Mouse (Mus musculus) hindbrain, embryonic 15.5 days (tissue): Measurements from ENCODE around the gene Rnaseh2a. TPM values are rescaled to one million over a fixed set of nuclear protein-coding genes. Genes with fewer than 3 reads are reported as not detected.

Experiments used
- ATAC-seq: fragments of 200-750 bp; cut with Nextera tagmentation; 2 replicates; pipeline ENCODE4 v1.8.0; 2017; ENCODE audit warnings: low read depth, moderate number of reproducible peaks, moderate TSS enrichment; ENCODE audit not compliant: low FRiP score
- H3K27ac ChIP-seq: fragments of 300-500 bp; sonication (generic); replicated peaks from 2 replicates; pipeline ENCODE4 v1.5.1; 2015; ENCODE audit warnings: mild to moderate bottlenecking, inconsistent platforms
- H3K27me3 ChIP-seq: fragments of 300-500 bp; sonication (generic); 2 replicates; pipeline ENCODE4 v1.6.1; 2015; ENCODE audit warnings: control low read depth, inconsistent platforms
- H3K36me3 ChIP-seq: fragments of 300-500 bp; sonication (generic); 2 replicates; pipeline ENCODE4 v1.6.1; 2015; ENCODE audit warnings: control low read depth, inconsistent platforms
- H3K4me1 ChIP-seq: fragments of 300-500 bp; sonication (generic); replicated peaks from 2 replicates; pipeline ENCODE4 v1.6.1; 2015; ENCODE audit warnings: control low read depth, inconsistent platforms
- H3K4me2 ChIP-seq: fragments of 300-500 bp; sonication (generic); 2 replicates; pipeline ENCODE4 v1.6.1; 2015; ENCODE audit warnings: moderate library complexity, mild to moderate bottlenecking, inconsistent platforms
- H3K4me3 ChIP-seq: fragments of 300-500 bp; sonication (generic); 2 replicates; pipeline ENCODE4 v1.5.1; 2015; ENCODE audit warnings: mild to moderate bottlenecking, inconsistent platforms
- H3K9ac ChIP-seq: fragments of 300-500 bp; sonication (generic); 2 replicates; pipeline ENCODE4 v1.6.1; 2015; ENCODE audit warnings: inconsistent platforms
- H3K9me3 ChIP-seq: fragments of 300-500 bp; sonication (generic); 2 replicates; pipeline ENCODE4 v1.6.1; 2016; ENCODE audit warnings: control low read depth, inconsistent platforms
- WGBS: fragments of 180-500 bp; shearing (Covaris S2); methylation state at CpG from one replicate; pipeline ENCODE4 v1.1.7; 2015; 5-methylcytosine and 5-hydroxymethylcytosine counted together
- polyA plus RNA-seq: library from polyadenylated mRNA; unstranded; fragments of >200 nt; fragmentation: Nextera tagmentation; extraction: Ambion mirVana; gene quantifications from 2 replicates; pipeline ENCODE4 v1.2.1, GENCODE M21; 2015

Rnaseh2a gene
- polyA plus RNA-seq, 1 experiment from 2014 or later: 59.8 TPM

- Histone ChIP-seq H3K9ac (peak overlapping the region; percentile 97), H3K27me3 (no peaks in the 10 kb centered on the region), H3K4me2 (peak overlapping the region; percentile 70), H3K4me1 (peaks cover 23% of the 10 kb centered on the region), H3K27ac (peak overlapping the region; percentile 97), H3K9me3 (no peaks in the 10 kb centered on the region), H3K4me3 (peak overlapping the region; percentile 81), H3K36me3 (peaks cover 10% of the 10 kb centered on the region)
- ATAC-seq: peak; percentile 61
- 12% methylated on average over 23 of the region's 23 CpGs for WGBS
Observed at GRCm38 (mm10) chr8:84936041-84936961, 33.3 kb downstream of the Rnaseh2a start.

- Histone ChIP-seq H3K27me3 (no peaks in the 10 kb centered on the region), H3K27ac (peak overlapping the region; percentile 97), H3K4me1 (peaks cover 23% of the 10 kb centered on the region), H3K4me2 (peak overlapping the region; percentile 70), H3K36me3 (peaks cover 16% of the 10 kb centered on the region), H3K9me3 (no peaks in the 10 kb centered on the region), H3K4me3 (peak overlapping the region; percentile 81), H3K9ac (peak overlapping the region; percentile 97)
- ATAC-seq: 0 out of 2 replicates have a peak, but pooled peaks have one; percentile 4
- 4% methylated on average over 14 of the region's 14 CpGs for WGBS
Observed at GRCm38 (mm10) chr8:84935489-84935888, 34.1 kb downstream of the Rnaseh2a start.

- H3K4me2 ChIP-seq: peak overlapping the region; percentile 70
- under 1% methylated on average over 15 of the region's 15 CpGs for WGBS
- peak overlapping the region; percentile 97 for H3K9ac ChIP-seq
- H3K27me3 ChIP-seq: no peaks in the 10 kb centered on the region
- peak overlapping the region; percentile 81 for H3K4me3 ChIP-seq
- H3K27ac ChIP-seq: peak overlapping the region; percentile 97
- H3K36me3 ChIP-seq: peaks cover 20% of the 10 kb centered on the region
- H3K9me3 ChIP-seq: no peaks in the 10 kb centered on the region
- peaks cover 23% of the 10 kb centered on the region for H3K4me1 ChIP-seq
- ATAC-seq: peak; percentile 74
Observed at GRCm38 (mm10) chr8:84934860-84935259, 34.7 kb downstream of the Rnaseh2a start.

- Histone ChIP-seq H3K4me2 (peak overlapping the region; percentile 70), H3K9me3 (no peaks in the 10 kb centered on the region), H3K27me3 (no peaks in the 10 kb centered on the region), H3K4me1 (peaks cover 28% of the 10 kb centered on the region), H3K27ac (no peak overlapping the region), H3K9ac (no peak overlapping the region), H3K36me3 (peaks cover 20% of the 10 kb centered on the region), H3K4me3 (peak overlapping the region; percentile 81)
- WGBS: 83% methylated on average over 16 of the region's 16 CpGs
- ATAC-seq: no peak
Observed at GRCm38 (mm10) chr8:84933767-84934559, 35.6 kb downstream of the Rnaseh2a start.

GRCm38 (mm10) chr8:84930582-84930981, 39.0 kb downstream of the Rnaseh2a start:
- Histone ChIP-seq H3K4me3 (no peak overlapping the region), H3K9ac (no peak overlapping the region), H3K9me3 (no peaks in the 10 kb centered on the region), H3K36me3 (peaks cover 39% of the 10 kb centered on the region), H3K4me2 (no peak overlapping the region), H3K27ac (no peak overlapping the region), H3K27me3 (no peaks in the 10 kb centered on the region), H3K4me1 (peaks cover 27% of the 10 kb centered on the region)
- ATAC-seq: no peak
- WGBS: 88% methylated on average over 13 of the region's 13 CpGs

GRCm38 (mm10) chr8:84928456-84929306, 40.9 kb downstream of the Rnaseh2a start:
- peak overlapping the region; percentile 25 for H3K4me3 ChIP-seq
- no peaks in the 10 kb centered on the region for H3K27me3 ChIP-seq
- peaks cover 53% of the 10 kb centered on the region for H3K36me3 ChIP-seq
- WGBS: 2% methylated on average over 46 of the region's 52 CpGs
- H3K9me3 ChIP-seq: no peaks in the 10 kb centered on the region
- peak overlapping the region; percentile 53 for H3K4me2 ChIP-seq
- ATAC-seq: peak; percentile 71
- no peak overlapping the region for H3K9ac ChIP-seq
- H3K27ac ChIP-seq: no peak overlapping the region
- H3K4me1 ChIP-seq: peaks cover 8% of the 10 kb centered on the region

- H3K9ac ChIP-seq: no peak overlapping the region
Observed at GRCm38 (mm10) chr8:84927513-84927912, 42.1 kb downstream of the Rnaseh2a start.

GRCm38 (mm10) chr8:84925557-84925956, 44.0 kb downstream of the Rnaseh2a start:
- H3K4me3 ChIP-seq: no peak overlapping the region
- 72% methylated on average over 7 of the region's 7 CpGs for WGBS
- peaks cover 6% of the 10 kb centered on the region for H3K4me1 ChIP-seq
- no peaks in the 10 kb centered on the region for H3K27me3 ChIP-seq
- no peak overlapping the region for H3K4me2 ChIP-seq
- H3K9ac ChIP-seq: no peak overlapping the region
- peaks cover 65% of the 10 kb centered on the region for H3K36me3 ChIP-seq
- H3K9me3 ChIP-seq: no peaks in the 10 kb centered on the region
- no peak for ATAC-seq
- no peak overlapping the region for H3K27ac ChIP-seq

More at GRCm38 (mm10) chr8:84927513-84927912, 42.1 kb downstream of the Rnaseh2a start:
- Histone ChIP-seq H3K27me3 (no peaks in the 10 kb centered on the region), H3K4me1 (peaks cover 6% of the 10 kb centered on the region), H3K4me2 (no peak overlapping the region), H3K9me3 (no peaks in the 10 kb centered on the region), H3K27ac (no peak overlapping the region), H3K36me3 (peaks cover 61% of the 10 kb centered on the region), H3K4me3 (no peak overlapping the region)
- 85% methylated on average over 1 of the region's 1 CpGs for WGBS
- no peak for ATAC-seq

- WGBS: 85% methylated on average over 2 of the region's 2 CpGs
- Histone ChIP-seq H3K36me3 (peaks cover 87% of the 10 kb centered on the region), H3K27ac (no peak overlapping the region), H3K9me3 (no peaks in the 10 kb centered on the region), H3K4me1 (no peaks in the 10 kb centered on the region), H3K4me3 (no peak overlapping the region), H3K4me2 (no peak overlapping the region), H3K9ac (no peak overlapping the region), H3K27me3 (0 out of 2 replicates have a peak, but pooled peaks cover 2% of the 10 kb centered on the region)
- no peak for ATAC-seq
Observed at GRCm38 (mm10) chr8:84921596-84921995, 48.0 kb downstream of the Rnaseh2a start.

GRCm38 (mm10) chr8:84918646-84919045, 50.9 kb downstream of the Rnaseh2a start:
- Histone ChIP-seq H3K9me3 (no peaks in the 10 kb centered on the region), H3K36me3 (peaks cover 93% of the 10 kb centered on the region), H3K27ac (no peak overlapping the region), H3K4me3 (no peak overlapping the region), H3K4me2 (no peak overlapping the region), H3K27me3 (peaks cover 14% of the 10 kb centered on the region; the same call in 1 of the 2 replicates), H3K9ac (no peak overlapping the region), H3K4me1 (no peaks in the 10 kb centered on the region)
- WGBS: 94% methylated on average over 15 of the region's 15 CpGs
- no peak for ATAC-seq

GRCm38 (mm10) chr8:84917781-84918180, 51.8 kb downstream of the Rnaseh2a start:
- Histone ChIP-seq H3K27ac (no peak overlapping the region), H3K4me2 (no peak overlapping the region), H3K36me3 (peaks cover 93% of the 10 kb centered on the region), H3K9ac (no peak overlapping the region), H3K9me3 (no peaks in the 10 kb centered on the region), H3K4me1 (peaks cover 4% of the 10 kb centered on the region; the same call in 1 of the 2 replicates), H3K27me3 (peaks cover 14% of the 10 kb centered on the region; the same call in 1 of the 2 replicates), H3K4me3 (no peak overlapping the region)
- no peak for ATAC-seq
- 33% methylated on average over 20 of the region's 20 CpGs for WGBS
